Mouse (Mus musculus) forebrain, embryonic 10.5 days (tissue): ENCODE measurements around the gene Jam2. TPM values are rescaled to one million over a fixed set of nuclear protein-coding genes. Genes with fewer than 3 reads are reported as not detected.
A peak's percentile ranks its signal among the peaks of the same experiment; 100 is the strongest.

ENCODE experiments used
- DNase-seq: peaks from one replicate; pipeline ENCODE4 v3.0.0-alpha.2; 2017; ENCODE audit warnings: low spot score; ENCODE audit errors: extremely low spot score
- H3K27ac ChIP-seq: fragments of 300-500 bp; sonication (generic); 2 replicates; pipeline ENCODE4 v1.5.1; 2016; ENCODE audit warnings: mild to moderate bottlenecking
- H3K27me3 ChIP-seq: fragments of 300-500 bp; sonication (generic); 2 replicates; pipeline ENCODE4 v1.6.1; 2016; ENCODE audit warnings: mild to moderate bottlenecking; ENCODE audit not compliant: poor library complexity, severe bottlenecking
- H3K36me3 ChIP-seq: fragments of 300-500 bp; sonication (generic); replicated peaks from 2 replicates; pipeline ENCODE4 v1.6.1; 2016; ENCODE audit warnings: mild to moderate bottlenecking, moderate library complexity
- H3K4me1 ChIP-seq: fragments of 300-500 bp; sonication (generic); 2 replicates; pipeline ENCODE4 v1.6.1; 2016
- H3K4me3 ChIP-seq: fragments of 300-500 bp; sonication (generic); 2 replicates; pipeline ENCODE4 v1.5.1; 2016; ENCODE audit warnings: mild to moderate bottlenecking, moderate library complexity
- H3K9me3 ChIP-seq: fragments of 300-500 bp; sonication (generic); 2 replicates; pipeline ENCODE4 v1.6.1; 2016; ENCODE audit warnings: mild to moderate bottlenecking, moderate library complexity
- WGBS: fragments of 180-500 bp; shearing (Covaris S2); methylation state at CpG from one replicate; pipeline ENCODE4 v1.1.7; 2016; 5-methylcytosine and 5-hydroxymethylcytosine counted together
- polyA plus RNA-seq: library from polyadenylated mRNA; unstranded; fragments of >200 nt; fragmentation: Nextera tagmentation; extraction: Ambion mirVana; gene quantifications from 2 replicates; pipeline ENCODE4 v1.2.1, GENCODE M21; 2016

The Jam2 gene
- polyA plus RNA-seq, 1 experiment from 2014 or later: 29.5 TPM

GRCm38 (mm10) chr16:84772496-84773267 lies 1.2 kb upstream of the Jam2 start:
- WGBS: 7% methylated on average over 8 of the region's 8 CpGs
- peak; percentile 53 for DNase-seq
- Histone ChIP-seq H3K27ac (peak overlapping the region; percentile 89), H3K4me1 (peaks cover 35% of the 10 kb centered on the region), H3K9me3 (no peaks in the 10 kb centered on the region), H3K36me3 (no peaks in the 10 kb centered on the region), H3K27me3 (0 out of 2 replicates have a peak, but pooled peaks cover 8% of the 10 kb centered on the region), H3K4me3 (peak overlapping the region; percentile 63)

GRCm38 (mm10) chr16:84773268-84773861 lies 558 bp upstream of the Jam2 start:
- Histone ChIP-seq H3K4me1 (peaks cover 35% of the 10 kb centered on the region), H3K27ac (peak overlapping the region; percentile 89), H3K36me3 (peaks cover 5% of the 10 kb centered on the region), H3K4me3 (peak overlapping the region; percentile 63), H3K27me3 (0 out of 2 replicates have a peak, but pooled peaks cover 8% of the 10 kb centered on the region), H3K9me3 (no peaks in the 10 kb centered on the region)
- peak; percentile 67 for DNase-seq
- WGBS: 1% methylated on average over 15 of the region's 15 CpGs

GRCm38 (mm10) chr16:84774761-84775231 lies 873 bp downstream of the Jam2 start:
- peak overlapping the region; percentile 63 for H3K4me3 ChIP-seq
- peaks cover 20% of the 10 kb centered on the region for H3K36me3 ChIP-seq
- peak overlapping the region; percentile 89 for H3K27ac ChIP-seq
- H3K27me3 ChIP-seq: 0 out of 2 replicates have a peak, but pooled peaks cover 8% of the 10 kb centered on the region
- H3K4me1 ChIP-seq: peaks cover 35% of the 10 kb centered on the region
- DNase-seq: peak; percentile 69
- H3K9me3 ChIP-seq: peaks cover 3% of the 10 kb centered on the region; the same call in 1 of the 2 replicates
- under 1% methylated on average over 23 of the region's 23 CpGs for WGBS

GRCm38 (mm10) chr16:84775356-84775755 lies 1.4 kb downstream of the Jam2 start:
- 0 out of 2 replicates have a peak, but pooled peaks cover 8% of the 10 kb centered on the region for H3K27me3 ChIP-seq
- WGBS: 38% methylated on average over 11 of the region's 11 CpGs
- H3K4me1 ChIP-seq: peaks cover 35% of the 10 kb centered on the region
- H3K27ac ChIP-seq: peak overlapping the region; percentile 89
- H3K4me3 ChIP-seq: peak overlapping the region; percentile 63
- peaks cover 3% of the 10 kb centered on the region; the same call in 1 of the 2 replicates for H3K9me3 ChIP-seq
- H3K36me3 ChIP-seq: peaks cover 23% of the 10 kb centered on the region
- no peak for DNase-seq

DNA sequence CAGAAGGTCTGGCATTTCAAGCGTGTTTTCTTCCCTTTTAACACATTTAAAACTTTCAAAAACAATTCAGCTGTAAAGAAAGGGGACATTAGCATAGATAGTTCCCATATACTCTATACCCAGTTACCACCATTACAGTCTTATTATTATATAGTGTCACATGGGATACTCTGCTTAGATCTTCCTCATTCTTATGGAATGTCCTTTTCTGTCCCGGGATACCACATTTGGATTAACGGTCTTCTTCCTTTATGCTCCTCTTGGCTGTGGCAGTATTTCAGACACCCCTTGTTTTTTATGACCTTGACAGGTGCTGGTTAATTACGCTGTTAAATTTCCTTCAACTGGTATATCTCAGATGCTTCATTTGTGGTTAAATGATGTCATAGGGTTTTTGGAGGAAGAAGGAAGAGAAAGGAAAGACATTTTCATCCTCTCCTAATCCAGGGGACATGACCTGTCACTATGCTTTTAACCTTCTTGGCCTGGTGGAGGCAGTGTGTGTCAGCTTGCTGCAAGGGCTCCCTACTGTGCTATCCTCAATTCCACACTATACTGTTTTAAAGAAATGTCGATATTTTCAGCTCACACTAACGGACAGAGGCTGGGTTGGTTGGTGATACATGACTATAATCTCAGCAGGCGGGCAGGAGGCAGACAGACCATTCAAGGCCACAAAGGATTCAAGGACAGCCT lies 2.3 kb downstream of the Jam2 start:
- peaks cover 35% of the 10 kb centered on the region for H3K4me1 ChIP-seq
- H3K4me3 ChIP-seq: peak overlapping the region; percentile 63; the same call in 1 of the 2 replicates
- H3K9me3 ChIP-seq: peaks cover 3% of the 10 kb centered on the region; the same call in 1 of the 2 replicates
- 0 out of 2 replicates have a peak, but pooled peaks cover 8% of the 10 kb centered on the region for H3K27me3 ChIP-seq
- H3K36me3 ChIP-seq: peaks cover 23% of the 10 kb centered on the region
- no peak overlapping the region for H3K27ac ChIP-seq
- DNase-seq: no peak
- 65% methylated on average over 7 of the region's 7 CpGs for WGBS

GRCm38 (mm10) chr16:84778431-84778830 lies 4.5 kb downstream of the Jam2 start:
- Histone ChIP-seq H3K4me1 (peaks cover 23% of the 10 kb centered on the region), H3K27me3 (0 out of 2 replicates have a peak, but pooled peaks cover 8% of the 10 kb centered on the region), H3K27ac (no peak overlapping the region), H3K36me3 (peaks cover 23% of the 10 kb centered on the region), H3K4me3 (no peak overlapping the region), H3K9me3 (peaks cover 3% of the 10 kb centered on the region; the same call in 1 of the 2 replicates)
- WGBS: 86% methylated on average over 6 of the region's 6 CpGs
- DNase-seq: no peak

DNA sequence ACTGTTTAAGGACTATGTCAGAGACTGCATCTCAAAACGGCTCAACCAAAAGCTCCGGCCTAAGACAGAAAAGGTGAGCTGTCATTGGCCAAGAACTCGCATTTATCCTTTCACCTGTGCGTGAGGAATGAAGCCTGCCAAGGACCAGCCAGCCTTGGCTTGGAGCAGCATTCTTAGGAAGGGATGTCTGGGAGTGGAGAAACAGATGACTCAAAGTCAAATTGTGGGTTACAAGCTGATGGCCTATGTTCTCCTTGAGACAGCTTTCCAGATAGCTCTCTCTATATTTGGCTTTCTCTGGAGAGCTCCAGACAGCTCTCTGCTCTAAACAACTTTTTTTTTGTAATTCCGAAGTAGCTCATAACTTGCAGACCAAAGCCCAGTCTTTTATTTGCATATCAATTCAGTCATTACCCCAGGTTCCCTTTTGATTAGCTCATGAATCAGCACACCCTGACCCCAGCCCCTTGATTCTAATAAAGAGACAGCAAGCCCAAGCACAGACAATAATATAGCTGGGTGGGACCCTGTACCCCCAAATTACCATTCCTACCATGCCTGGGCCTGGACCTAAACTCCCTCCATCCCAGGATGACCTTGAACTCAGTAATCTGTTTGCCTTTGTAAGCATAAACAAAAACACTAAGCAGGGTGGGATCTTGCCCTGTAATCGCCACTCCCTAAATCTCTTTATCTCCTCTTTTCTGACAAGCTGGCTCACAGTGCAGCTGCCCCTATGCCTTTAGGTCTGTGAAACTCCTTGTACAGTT lies 5.1 kb downstream of the Jam2 start:
- peaks cover 3% of the 10 kb centered on the region; the same call in 1 of the 2 replicates for H3K9me3 ChIP-seq
- peaks cover 23% of the 10 kb centered on the region for H3K36me3 ChIP-seq
- H3K27ac ChIP-seq: no peak overlapping the region
- 89% methylated on average over 6 of the region's 6 CpGs for WGBS
- H3K4me3 ChIP-seq: no peak overlapping the region
- peaks cover 18% of the 10 kb centered on the region for H3K4me1 ChIP-seq
- DNase-seq: no peak
- H3K27me3 ChIP-seq: 0 out of 2 replicates have a peak, but pooled peaks cover 8% of the 10 kb centered on the region

DNA sequence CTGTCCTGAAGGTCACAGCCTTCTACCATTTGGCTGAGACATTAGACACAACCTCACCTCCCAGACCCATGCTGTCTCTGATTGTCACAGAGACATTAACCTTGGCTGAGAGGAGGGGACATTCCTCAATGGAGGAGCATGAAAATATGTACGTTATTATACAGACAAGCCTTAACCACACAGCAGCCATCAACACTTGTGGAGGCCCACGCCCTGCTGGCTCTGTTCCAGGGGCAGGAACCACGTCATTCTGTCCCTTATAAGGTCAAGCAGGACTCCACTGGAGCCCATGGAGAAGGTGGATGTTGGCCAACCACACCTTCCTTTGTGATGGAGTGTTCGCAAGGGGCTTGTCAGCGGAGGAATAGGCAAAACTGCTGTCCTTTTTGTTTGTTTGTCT lies 5.8 kb downstream of the Jam2 start:
- H3K27ac ChIP-seq: no peak overlapping the region
- DNase-seq: no peak
- peaks cover 23% of the 10 kb centered on the region for H3K36me3 ChIP-seq
- 87% methylated on average over 5 of the region's 5 CpGs for WGBS
- H3K4me3 ChIP-seq: no peak overlapping the region
- peaks cover 23% of the 10 kb centered on the region for H3K4me1 ChIP-seq
- peaks cover 3% of the 10 kb centered on the region; the same call in 1 of the 2 replicates for H3K9me3 ChIP-seq
- 0 out of 2 replicates have a peak, but pooled peaks cover 8% of the 10 kb centered on the region for H3K27me3 ChIP-seq

DNA sequence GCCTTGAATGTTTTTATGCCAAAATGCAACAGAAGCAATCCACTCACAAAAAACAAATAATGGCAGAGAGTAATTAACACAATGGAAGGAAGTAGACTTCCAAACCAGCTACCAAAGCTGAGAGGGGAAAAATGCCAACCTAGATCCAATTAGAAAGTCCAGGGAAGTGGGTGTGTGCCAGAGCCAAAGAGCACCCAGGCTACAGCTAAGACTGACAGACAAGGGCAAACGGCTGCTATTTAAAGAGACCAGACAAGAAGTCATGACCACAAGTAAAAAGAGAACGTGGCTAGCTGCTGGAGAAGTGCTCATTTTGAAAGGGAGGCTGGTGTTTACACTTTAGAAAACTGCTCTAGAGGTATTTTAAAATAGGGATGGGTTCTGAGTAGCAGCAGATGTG lies 9.4 kb downstream of the Jam2 start:
- DNase-seq: no peak
- H3K4me3 ChIP-seq: no peak overlapping the region
- no peaks in the 10 kb centered on the region for H3K27me3 ChIP-seq
- H3K4me1 ChIP-seq: peaks cover 14% of the 10 kb centered on the region
- peaks cover 3% of the 10 kb centered on the region; the same call in 1 of the 2 replicates for H3K9me3 ChIP-seq
- peaks cover 27% of the 10 kb centered on the region for H3K36me3 ChIP-seq
- WGBS: 70% methylated on average over 2 of the region's 2 CpGs
- no peak overlapping the region for H3K27ac ChIP-seq

DNA sequence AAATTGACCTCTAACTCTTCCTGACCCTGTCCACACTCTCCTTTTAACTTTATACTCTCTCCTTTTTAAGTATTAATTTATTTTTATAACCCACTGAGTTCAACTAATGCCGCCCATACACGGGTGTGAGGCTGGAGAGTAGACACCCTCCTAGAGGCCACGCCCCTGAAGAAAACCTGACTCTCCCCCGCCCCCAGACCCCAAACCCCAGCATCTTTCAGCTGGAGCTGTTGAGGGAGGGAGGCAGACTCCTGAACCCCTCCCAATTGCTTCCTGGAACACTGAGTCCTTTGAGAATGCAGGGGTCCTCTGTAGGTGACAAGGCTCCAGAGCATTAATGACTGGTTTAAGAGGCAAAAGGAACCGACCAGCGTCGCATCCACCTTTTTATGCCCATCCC lies 11.0 kb downstream of the Jam2 start:
- H3K27ac ChIP-seq: no peak overlapping the region
- H3K4me1 ChIP-seq: peaks cover 14% of the 10 kb centered on the region
- DNase-seq: no peak
- no peak overlapping the region for H3K4me3 ChIP-seq
- no peaks in the 10 kb centered on the region; the same call in 1 of the 2 replicates for H3K9me3 ChIP-seq
- H3K27me3 ChIP-seq: no peaks in the 10 kb centered on the region
- WGBS: 9% methylated on average over 7 of the region's 7 CpGs
- peaks cover 17% of the 10 kb centered on the region for H3K36me3 ChIP-seq

DNA sequence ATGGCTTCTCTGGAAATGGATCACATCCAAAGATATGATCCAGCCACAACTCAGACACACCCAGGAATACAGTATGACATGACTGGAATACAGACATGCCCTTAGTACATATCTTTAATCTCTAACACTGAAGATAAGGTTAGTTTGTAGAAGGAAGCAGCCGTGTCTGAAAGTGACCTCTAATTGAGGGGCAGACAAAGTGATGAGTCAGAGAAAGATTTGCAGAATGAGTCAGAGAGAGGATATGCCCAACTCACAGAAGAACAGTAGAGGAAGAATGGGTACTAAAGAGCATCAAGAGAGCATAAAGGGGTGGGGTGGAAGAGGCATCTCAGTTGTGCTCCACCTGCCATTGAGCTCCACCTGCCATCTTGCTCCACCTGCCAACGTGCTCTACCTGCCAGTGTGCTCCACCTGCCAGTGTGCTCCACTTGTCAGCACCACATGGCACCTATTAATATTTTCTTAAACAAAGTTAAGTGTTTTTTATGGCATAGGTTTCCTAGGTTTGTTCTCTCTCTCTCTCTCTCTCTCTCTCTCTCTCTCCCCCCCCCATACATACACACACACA lies 16.8 kb downstream of the Jam2 start:
- no peaks in the 10 kb centered on the region for H3K27me3 ChIP-seq
- peaks cover 4% of the 10 kb centered on the region; the same call in 1 of the 2 replicates for H3K9me3 ChIP-seq
- DNase-seq: no peak
- H3K27ac ChIP-seq: no peak overlapping the region
- no peaks in the 10 kb centered on the region for H3K4me1 ChIP-seq
- WGBS: 89% methylated on average over 2 of the region's 2 CpGs
- H3K36me3 ChIP-seq: peaks cover 27% of the 10 kb centered on the region
- H3K4me3 ChIP-seq: no peak overlapping the region
